Mouse (Mus musculus): ENCODE data around the gene Dzip1. TPM values are rescaled to one million over a fixed set of nuclear protein-coding genes. Genes with fewer than 3 reads are reported as not detected.

Gene Dzip1
- polyA plus RNA-seq, 1 experiment from 2014 or later, result 5.9 TPM

- peaks cover 5% of the 10 kb centered on the region; the same call in 1 of the 2 replicates for H3K27me3 ChIP-seq (replicated peaks; ENCODE audit: control insufficient read depth, insufficient read depth, low read length)
- H3K36me3 ChIP-seq (ENCODE audit: control insufficient read depth, insufficient read depth, low read length), result no peaks in the 10 kb centered on the region
- no peak for ATAC-seq
- peaks cover 9% of the 10 kb centered on the region; the same call in 1 of the 2 replicates for H3K4me1 ChIP-seq (ENCODE audit: control insufficient read depth, insufficient read depth, low read length)
- no peak overlapping the region for H3K9ac ChIP-seq (ENCODE audit: low read depth, low read length)
- 60% methylated on average over 4 of the region's 4 CpGs for WGBS
- H3K4me2 ChIP-seq (ENCODE audit: low read depth, low read length), result no peak overlapping the region
- H3K27ac ChIP-seq (ENCODE audit: low read length), result no peak overlapping the region
- no peaks in the 10 kb centered on the region for H3K9me3 ChIP-seq (ENCODE audit: control insufficient read depth, low read length)
- H3K4me3 ChIP-seq (ENCODE audit: low read length), result no peak overlapping the region
Measured at GRCm38 (mm10) chr14:118850696-118851035, 74.6 kb downstream of the Dzip1 start.

GRCm38 (mm10) chr14:118850011-118850695 lies 75.1 kb downstream of the Dzip1 start:
- H3K27ac ChIP-seq (ENCODE audit: low read length), result no peak overlapping the region
- H3K27me3 ChIP-seq (replicated peaks; ENCODE audit: control insufficient read depth, insufficient read depth, low read length), result peaks cover 5% of the 10 kb centered on the region; the same call in 1 of the 2 replicates
- ATAC-seq, result no peak
- H3K4me1 ChIP-seq (ENCODE audit: control insufficient read depth, insufficient read depth, low read length), result peaks cover 6% of the 10 kb centered on the region; the same call in 1 of the 2 replicates
- H3K4me3 ChIP-seq (ENCODE audit: low read length), result no peak overlapping the region
- no peak overlapping the region for H3K9ac ChIP-seq (ENCODE audit: low read depth, low read length)
- no peaks in the 10 kb centered on the region for H3K36me3 ChIP-seq (ENCODE audit: control insufficient read depth, insufficient read depth, low read length)
- no peaks in the 10 kb centered on the region for H3K9me3 ChIP-seq (ENCODE audit: control insufficient read depth, low read length)
- no peak overlapping the region for H3K4me2 ChIP-seq (ENCODE audit: low read depth, low read length)
- WGBS, result 76% methylated on average over 11 of the region's 11 CpGs

GRCm38 (mm10) chr14:118848171-118848570 lies 77.1 kb downstream of the Dzip1 start:
- no peaks in the 10 kb centered on the region for H3K4me1 ChIP-seq (ENCODE audit: control insufficient read depth, insufficient read depth, low read length)
- H3K27ac ChIP-seq (ENCODE audit: low read length), result no peak overlapping the region
- peak; percentile 45; the same call in 1 of the 2 replicates for ATAC-seq
- no peaks in the 10 kb centered on the region for H3K27me3 ChIP-seq (replicated peaks; ENCODE audit: control insufficient read depth, insufficient read depth, low read length)
- no peak overlapping the region for H3K4me2 ChIP-seq (ENCODE audit: low read depth, low read length)
- H3K4me3 ChIP-seq (ENCODE audit: low read length), result no peak overlapping the region
- no peaks in the 10 kb centered on the region for H3K9me3 ChIP-seq (ENCODE audit: control insufficient read depth, low read length)
- H3K36me3 ChIP-seq (ENCODE audit: control insufficient read depth, insufficient read depth, low read length), result no peaks in the 10 kb centered on the region
- WGBS, result 66% methylated on average over 7 of the region's 7 CpGs
- no peak overlapping the region for H3K9ac ChIP-seq (ENCODE audit: low read depth, low read length)

- no peaks in the 10 kb centered on the region for H3K9me3 ChIP-seq (ENCODE audit: control insufficient read depth, low read length)
- H3K27ac ChIP-seq (ENCODE audit: low read length), result no peak overlapping the region
- H3K27me3 ChIP-seq (replicated peaks; ENCODE audit: control insufficient read depth, insufficient read depth, low read length), result no peaks in the 10 kb centered on the region
- 93% methylated on average over 10 of the region's 10 CpGs for WGBS
- H3K9ac ChIP-seq (ENCODE audit: low read depth, low read length), result no peak overlapping the region
- ATAC-seq, result no peak
- no peak overlapping the region for H3K4me2 ChIP-seq (ENCODE audit: low read depth, low read length)
- H3K4me1 ChIP-seq (ENCODE audit: control insufficient read depth, insufficient read depth, low read length), result no peaks in the 10 kb centered on the region
- no peak overlapping the region for H3K4me3 ChIP-seq (ENCODE audit: low read length)
- H3K36me3 ChIP-seq (ENCODE audit: control insufficient read depth, insufficient read depth, low read length), result no peaks in the 10 kb centered on the region
Measured at GRCm38 (mm10) chr14:118846834-118847233, 78.4 kb downstream of the Dzip1 start.

- no peak overlapping the region for H3K4me2 ChIP-seq (ENCODE audit: low read depth, low read length)
- WGBS, result 84% methylated on average over 3 of the region's 3 CpGs
- no peaks in the 10 kb centered on the region for H3K36me3 ChIP-seq (ENCODE audit: control insufficient read depth, insufficient read depth, low read length)
- H3K9ac ChIP-seq (ENCODE audit: low read depth, low read length), result no peak overlapping the region
- no peaks in the 10 kb centered on the region for H3K9me3 ChIP-seq (ENCODE audit: control insufficient read depth, low read length)
- H3K27me3 ChIP-seq (replicated peaks; ENCODE audit: control insufficient read depth, insufficient read depth, low read length), result no peaks in the 10 kb centered on the region
- ATAC-seq, result no peak
- H3K27ac ChIP-seq (ENCODE audit: low read length), result no peak overlapping the region
- H3K4me1 ChIP-seq (ENCODE audit: control insufficient read depth, insufficient read depth, low read length), result 0 out of 2 replicates have a peak, but pooled peaks cover 6% of the 10 kb centered on the region
- H3K4me3 ChIP-seq (ENCODE audit: low read length), result no peak overlapping the region
Measured at GRCm38 (mm10) chr14:118842353-118842752, 82.9 kb downstream of the Dzip1 start.

- Histone ChIP-seq H3K4me1 (ENCODE audit: control insufficient read depth, insufficient read depth, low read length) (0 out of 2 replicates have a peak, but pooled peaks cover 6% of the 10 kb centered on the region), H3K4me3 (ENCODE audit: low read length) (no peak overlapping the region), H3K27me3 (replicated peaks; ENCODE audit: control insufficient read depth, insufficient read depth, low read length) (no peaks in the 10 kb centered on the region), H3K27ac (ENCODE audit: low read length) (no peak overlapping the region), H3K9ac (ENCODE audit: low read depth, low read length) (no peak overlapping the region), H3K9me3 (ENCODE audit: control insufficient read depth, low read length) (no peaks in the 10 kb centered on the region), H3K36me3 (ENCODE audit: control insufficient read depth, insufficient read depth, low read length) (no peaks in the 10 kb centered on the region), H3K4me2 (ENCODE audit: low read depth, low read length) (no peak overlapping the region)
- ATAC-seq, result no peak
- WGBS, result 89% methylated on average over 1 of the region's 1 CpGs
Measured at GRCm38 (mm10) chr14:118840027-118840426, 85.2 kb downstream of the Dzip1 start.

- H3K27me3 ChIP-seq (replicated peaks; ENCODE audit: control insufficient read depth, insufficient read depth, low read length), result no peaks in the 10 kb centered on the region
- H3K36me3 ChIP-seq (ENCODE audit: control insufficient read depth, insufficient read depth, low read length), result no peaks in the 10 kb centered on the region
- 0 out of 2 replicates have a peak, but pooled peaks cover 6% of the 10 kb centered on the region for H3K4me1 ChIP-seq (ENCODE audit: control insufficient read depth, insufficient read depth, low read length)
- no peaks in the 10 kb centered on the region for H3K9me3 ChIP-seq (ENCODE audit: control insufficient read depth, low read length)
- 55% methylated on average over 5 of the region's 5 CpGs for WGBS
- no peak overlapping the region for H3K27ac ChIP-seq (ENCODE audit: low read length)
- no peak overlapping the region for H3K9ac ChIP-seq (ENCODE audit: low read depth, low read length)
- ATAC-seq, result peak; percentile 50; the same call in 1 of the 2 replicates
- H3K4me3 ChIP-seq (ENCODE audit: low read length), result no peak overlapping the region
- H3K4me2 ChIP-seq (ENCODE audit: low read depth, low read length), result no peak overlapping the region
Measured at GRCm38 (mm10) chr14:118839416-118839815, 85.8 kb downstream of the Dzip1 start.

- Histone ChIP-seq H3K9ac (ENCODE audit: low read depth, low read length) (no peak overlapping the region), H3K9me3 (ENCODE audit: control insufficient read depth, low read length) (no peaks in the 10 kb centered on the region), H3K36me3 (ENCODE audit: control insufficient read depth, insufficient read depth, low read length) (no peaks in the 10 kb centered on the region), H3K4me2 (ENCODE audit: low read depth, low read length) (no peak overlapping the region), H3K4me1 (ENCODE audit: control insufficient read depth, insufficient read depth, low read length) (0 out of 2 replicates have a peak, but pooled peaks cover 6% of the 10 kb centered on the region), H3K27ac (ENCODE audit: low read length) (no peak overlapping the region), H3K27me3 (replicated peaks; ENCODE audit: control insufficient read depth, insufficient read depth, low read length) (no peaks in the 10 kb centered on the region), H3K4me3 (ENCODE audit: low read length) (no peak overlapping the region)
- ATAC-seq, result peak; percentile 24; the same call in 1 of the 2 replicates
- 59% methylated on average over 8 of the region's 8 CpGs for WGBS
Measured at GRCm38 (mm10) chr14:118838556-118839120, 86.6 kb downstream of the Dzip1 start.

- Histone ChIP-seq H3K9me3 (ENCODE audit: control insufficient read depth, low read length) (no peaks in the 10 kb centered on the region), H3K36me3 (ENCODE audit: control insufficient read depth, insufficient read depth, low read length) (no peaks in the 10 kb centered on the region), H3K4me3 (ENCODE audit: low read length) (no peak overlapping the region), H3K9ac (ENCODE audit: low read depth, low read length) (no peak overlapping the region), H3K27me3 (replicated peaks; ENCODE audit: control insufficient read depth, insufficient read depth, low read length) (no peaks in the 10 kb centered on the region), H3K4me1 (ENCODE audit: control insufficient read depth, insufficient read depth, low read length) (0 out of 2 replicates have a peak, but pooled peaks cover 6% of the 10 kb centered on the region), H3K27ac (ENCODE audit: low read length) (no peak overlapping the region), H3K4me2 (ENCODE audit: low read depth, low read length) (no peak overlapping the region)
- WGBS, result 90% methylated on average over 7 of the region's 7 CpGs
- ATAC-seq, result no peak
Measured at GRCm38 (mm10) chr14:118836754-118837153, 88.5 kb downstream of the Dzip1 start.
